Mouse (Mus musculus) embryonic facial prominence, embryonic 11.5 days (tissue): ENCODE data around the gene Tes. TPM values are rescaled to one million over a fixed set of nuclear protein-coding genes. Genes with fewer than 3 reads are reported as not detected.
"Not testable (repeated sequence)": the region's sequence is repeated elsewhere in the genome, so short reads cannot be mapped to it uniquely, and the experiment has no call there.

Experiments
- ATAC-seq: fragments of 200-750 bp; cut with Nextera tagmentation; replicated peaks from 2 replicates; pipeline ENCODE4 v1.8.0; 2017; ENCODE audit warnings: low read depth; ENCODE audit not compliant: insufficient number of reproducible peaks, low FRiP score, low TSS enrichment
- DNase-seq: peaks from one replicate; pipeline ENCODE4 v3.0.0-alpha.2; 2015; ENCODE audit warnings: low spot score
- H3K27ac ChIP-seq: fragments of 300-500 bp; sonication (generic); replicated peaks from 2 replicates; pipeline ENCODE4 v1.5.1; 2014; ENCODE audit warnings: mild to moderate bottlenecking, low read depth, low read length, control low read depth
- H3K27me3 ChIP-seq: fragments of 300-500 bp; sonication (generic); 2 replicates; pipeline ENCODE4 v1.6.1; 2014; ENCODE audit warnings: mild to moderate bottlenecking, low read length, moderate library complexity, mixed read lengths; ENCODE audit not compliant: control insufficient read depth, insufficient read depth
- H3K36me3 ChIP-seq: fragments of 300-500 bp; sonication (generic); replicated peaks from 2 replicates; pipeline ENCODE4 v1.6.1; 2014; ENCODE audit warnings: low read depth, mild to moderate bottlenecking, low read length, moderate library complexity, mixed read lengths; ENCODE audit not compliant: control insufficient read depth, insufficient read depth
- H3K4me1 ChIP-seq: fragments of 300-500 bp; sonication (generic); 2 replicates; pipeline ENCODE4 v1.6.1; 2014; ENCODE audit warnings: low read length, mixed read lengths; ENCODE audit not compliant: control insufficient read depth, insufficient read depth
- H3K4me2 ChIP-seq: fragments of 300-500 bp; sonication (generic); 2 replicates; pipeline ENCODE4 v1.6.1; 2014; ENCODE audit warnings: low read depth, mild to moderate bottlenecking, control low read depth, low read length, moderate library complexity
- H3K4me3 ChIP-seq: fragments of 300-500 bp; sonication (generic); 2 replicates; pipeline ENCODE4 v1.5.1; 2014; ENCODE audit warnings: low read depth, low read length, control low read depth
- H3K9ac ChIP-seq: fragments of 300-500 bp; sonication (generic); replicated peaks from 2 replicates; pipeline ENCODE4 v1.6.1; 2014; ENCODE audit warnings: mild to moderate bottlenecking, control low read depth, low read length
- H3K9me3 ChIP-seq: fragments of 300-500 bp; sonication (generic); replicated peaks from 2 replicates; pipeline ENCODE4 v1.6.1; 2016; ENCODE audit warnings: mild to moderate bottlenecking, low read length, inconsistent platforms, mixed read lengths; ENCODE audit not compliant: control insufficient read depth
- WGBS: fragments of 180-500 bp; shearing (Covaris S2); extraction: QIAGEN DNeasy Blood & Tissue Kit; methylation state at CpG from one replicate; pipeline ENCODE4 v1.1.7; 2014; 5-methylcytosine and 5-hydroxymethylcytosine counted together
- polyA plus RNA-seq: library from polyadenylated mRNA; unstranded; fragments of >200 nt; fragmentation: Nextera tagmentation; extraction: Ambion mirVana; gene quantifications from 2 replicates; pipeline ENCODE4 v1.2.1, GENCODE M21; 2014

Tes gene
- polyA plus RNA-seq, 1 experiment from 2014 or later = 130 TPM

DNA sequence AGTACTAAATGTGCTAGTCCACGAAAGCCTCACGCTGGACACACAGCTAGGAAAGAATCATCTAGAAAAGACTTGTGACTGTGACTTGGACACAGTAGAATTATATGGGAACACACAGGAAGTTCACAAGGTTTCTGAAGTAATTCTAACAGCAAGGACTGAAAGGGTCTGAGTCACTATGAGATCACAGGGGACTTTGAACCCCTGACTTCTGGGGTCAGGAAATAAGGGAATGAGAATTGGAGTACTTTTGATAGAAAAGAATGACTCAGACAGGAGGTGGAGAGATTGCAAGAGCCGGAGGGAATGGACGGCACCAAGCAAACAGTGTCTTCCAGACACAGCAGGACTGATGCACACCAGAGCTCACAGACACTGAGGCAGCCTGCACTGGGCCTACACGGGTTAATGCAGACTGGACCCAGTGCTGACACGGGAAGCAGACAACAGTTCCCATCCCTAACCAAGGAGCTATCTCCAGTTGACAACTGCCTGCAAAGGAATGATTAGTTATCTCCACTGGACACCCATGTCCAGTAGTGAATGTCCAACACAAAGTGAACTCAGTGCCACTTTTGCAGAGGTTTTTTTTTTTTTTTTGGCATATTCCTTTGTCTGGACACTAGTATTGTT lies 11.8 kb upstream of the Tes start:
- DNase-seq (no peak), ATAC-seq (no peak)
- no peaks in the 10 kb centered on the region for H3K27me3 ChIP-seq
- H3K9ac ChIP-seq = no peak overlapping the region
- no peak overlapping the region for H3K4me3 ChIP-seq
- H3K9me3 ChIP-seq = no peaks in the 10 kb centered on the region
- 78% methylated on average over 6 of the region's 6 CpGs for WGBS
- H3K36me3 ChIP-seq = no peaks in the 10 kb centered on the region
- no peak overlapping the region for H3K4me2 ChIP-seq
- H3K27ac ChIP-seq = no peak overlapping the region
- no peaks in the 10 kb centered on the region for H3K4me1 ChIP-seq

DNA sequence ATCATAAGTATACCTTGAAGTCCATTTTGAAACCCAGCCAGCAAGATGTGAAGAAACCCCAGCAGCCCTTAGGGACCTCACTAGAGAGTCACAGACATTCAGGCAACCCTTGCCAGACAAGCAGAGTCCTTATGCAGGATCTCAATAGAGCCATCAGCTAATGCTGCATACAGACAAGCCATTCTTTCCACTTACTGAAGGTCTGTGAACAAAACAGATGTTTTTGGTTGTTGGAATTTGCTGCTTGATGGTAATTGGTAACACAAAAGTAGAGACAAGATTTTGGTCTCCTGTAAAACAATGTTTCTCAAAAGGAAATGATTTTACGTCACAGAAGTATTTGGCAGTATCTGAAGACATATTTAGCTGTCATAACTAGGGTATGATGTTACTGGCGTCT lies 10.2 kb upstream of the Tes start:
- H3K9ac ChIP-seq = no peak overlapping the region
- DNase-seq = peak; percentile 28
- H3K9me3 ChIP-seq = no peaks in the 10 kb centered on the region
- no peaks in the 10 kb centered on the region for H3K36me3 ChIP-seq
- no peak overlapping the region for H3K27ac ChIP-seq
- no peaks in the 10 kb centered on the region for H3K4me1 ChIP-seq
- ATAC-seq = no peak
- 79% methylated on average over 2 of the region's 2 CpGs for WGBS
- no peak overlapping the region for H3K4me3 ChIP-seq
- no peaks in the 10 kb centered on the region for H3K27me3 ChIP-seq
- H3K4me2 ChIP-seq = no peak overlapping the region

GRCm38 (mm10) chr6:17055659-17056058 lies 9.3 kb upstream of the Tes start:
- Histone ChIP-seq H3K4me2 (no peak overlapping the region), H3K36me3 (no peaks in the 10 kb centered on the region), H3K9ac (no peak overlapping the region), H3K27me3 (no peaks in the 10 kb centered on the region), H3K27ac (no peak overlapping the region), H3K4me1 (no peaks in the 10 kb centered on the region), H3K9me3 (no peaks in the 10 kb centered on the region), H3K4me3 (no peak overlapping the region)
- DNase-seq (no peak), ATAC-seq (no peak)
- WGBS = 65% methylated on average over 2 of the region's 2 CpGs

GRCm38 (mm10) chr6:17059501-17059900 lies 5.4 kb upstream of the Tes start:
- H3K36me3 ChIP-seq = no peaks in the 10 kb centered on the region
- H3K4me2 ChIP-seq = no peak overlapping the region
- no peak overlapping the region for H3K9ac ChIP-seq
- DNase-seq (no peak), ATAC-seq (no peak)
- no peaks in the 10 kb centered on the region for H3K27me3 ChIP-seq
- no peak overlapping the region for H3K4me3 ChIP-seq
- no peaks in the 10 kb centered on the region for H3K4me1 ChIP-seq
- H3K27ac ChIP-seq = no peak overlapping the region
- no peaks in the 10 kb centered on the region for H3K9me3 ChIP-seq
- 67% methylated on average over 2 of the region's 2 CpGs for WGBS

GRCm38 (mm10) chr6:17060154-17060553 lies 4.8 kb upstream of the Tes start:
- 92% methylated on average over 2 of the region's 2 CpGs for WGBS
- H3K4me1 ChIP-seq = no peaks in the 10 kb centered on the region
- ATAC-seq (no peak), DNase-seq (no peak)
- H3K9me3 ChIP-seq = no peaks in the 10 kb centered on the region
- H3K27me3 ChIP-seq = no peaks in the 10 kb centered on the region
- no peak overlapping the region for H3K4me3 ChIP-seq
- H3K4me2 ChIP-seq = no peak overlapping the region
- H3K27ac ChIP-seq = no peak overlapping the region
- no peaks in the 10 kb centered on the region for H3K36me3 ChIP-seq
- H3K9ac ChIP-seq = no peak overlapping the region

DNA sequence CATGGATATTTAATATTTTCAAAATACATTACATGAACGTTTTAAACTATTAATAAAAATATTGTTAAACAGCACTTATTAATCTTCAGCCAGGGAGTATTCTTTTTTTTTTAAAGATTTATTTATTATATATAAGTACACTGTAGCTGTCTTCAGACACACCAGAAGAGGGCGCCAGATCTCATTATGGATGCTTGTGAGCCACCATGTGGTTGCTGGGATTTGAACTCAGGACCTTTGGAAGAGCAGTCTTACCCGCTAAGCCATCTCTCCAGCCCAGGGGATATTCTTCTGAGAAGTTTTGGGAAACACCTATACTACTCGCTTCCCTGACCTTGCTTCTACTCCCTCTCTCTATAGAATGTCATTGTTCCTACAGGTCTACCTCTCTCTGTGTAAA lies 3.1 kb upstream of the Tes start:
- H3K4me3 ChIP-seq, H3K36me3 ChIP-seq, H3K4me1 ChIP-seq, H3K27me3 ChIP-seq, H3K27ac ChIP-seq, H3K9me3 ChIP-seq, ATAC-seq, DNase-seq, H3K4me2 ChIP-seq, H3K9ac ChIP-seq: not testable (repeated sequence)
- 87% methylated on average over 4 of the region's 4 CpGs for WGBS

DNA sequence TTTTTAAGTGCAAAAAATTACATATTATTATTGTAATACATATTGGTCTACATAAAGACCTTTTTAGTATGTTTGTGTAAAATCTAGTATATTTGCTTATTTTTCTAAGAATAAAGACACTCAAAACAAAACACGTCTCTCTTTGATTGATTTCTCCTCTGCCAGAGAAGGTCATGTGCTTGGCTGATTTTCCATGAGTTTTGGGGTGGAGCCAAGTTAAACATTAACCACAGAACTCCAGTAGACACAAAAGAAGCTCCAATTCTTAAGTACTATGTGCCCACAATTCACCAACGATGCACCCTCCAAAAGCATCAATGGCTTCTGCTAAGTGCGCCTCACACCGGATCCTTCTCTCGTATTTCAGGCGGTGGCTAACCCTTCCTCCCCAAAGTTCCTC lies 2.6 kb upstream of the Tes start:
- no peak for ATAC-seq
- no peaks in the 10 kb centered on the region for H3K9me3 ChIP-seq

GRCm38 (mm10) chr6:17065791-17066169 lies 831 bp downstream of the Tes start:
- peak overlapping the region; percentile 85 for H3K4me3 ChIP-seq
- peak overlapping the region; percentile 92 for H3K9ac ChIP-seq
- peak overlapping the region; percentile 78 for H3K4me2 ChIP-seq
- no peaks in the 10 kb centered on the region for H3K27me3 ChIP-seq
- DNase-seq = peak; percentile 43
- no peaks in the 10 kb centered on the region for H3K9me3 ChIP-seq
- H3K4me1 ChIP-seq = no peaks in the 10 kb centered on the region
- H3K36me3 ChIP-seq = no peaks in the 10 kb centered on the region
- ATAC-seq = no peak
- no peak overlapping the region for H3K27ac ChIP-seq
- 3% methylated on average over 12 of the region's 12 CpGs for WGBS

More for the DNA sequence above, 2.6 kb upstream of the Tes start:
- H3K4me3 ChIP-seq = no peak overlapping the region
- no peak overlapping the region for H3K9ac ChIP-seq
- DNase-seq = no peak
- H3K4me1 ChIP-seq = no peaks in the 10 kb centered on the region
- WGBS = 81% methylated on average over 6 of the region's 6 CpGs
- no peaks in the 10 kb centered on the region for H3K27me3 ChIP-seq
- H3K36me3 ChIP-seq = no peaks in the 10 kb centered on the region
- H3K27ac ChIP-seq = no peak overlapping the region
- H3K4me2 ChIP-seq = no peak overlapping the region
